Mouse (Mus musculus): ENCODE data around the gene Olfr866. TPM values are rescaled to one million over a fixed set of nuclear protein-coding genes. Genes with fewer than 3 reads are reported as not detected.

The Olfr866 gene
- not detected in 2 replicates for polyA plus RNA-seq (2014; fragmentation: Nextera tagmentation; extraction: Ambion mirVana)

DNA sequence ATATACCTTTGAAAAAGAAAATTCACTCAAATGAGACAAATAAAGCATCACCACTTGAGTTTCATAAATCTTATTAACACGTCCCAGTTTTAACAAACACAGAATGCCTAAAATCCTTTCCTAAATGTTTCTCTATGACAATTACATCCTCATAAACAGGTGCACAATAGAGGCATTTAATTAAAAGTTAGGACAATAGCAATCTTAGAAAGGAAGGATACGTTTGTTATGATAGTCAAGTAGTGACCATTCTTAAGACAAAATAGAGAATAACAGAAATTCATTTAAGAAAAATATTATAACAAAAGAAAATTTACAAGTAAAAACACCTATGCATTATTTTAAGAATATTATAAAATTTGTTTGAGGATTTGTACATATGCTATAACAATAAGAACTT is at the start of gene Olfr866:
TSS of gene Olfr866 (minus strand) at position 101 of the 400 bp plus-strand sequence.
- Histone ChIP-seq H3K4me1 (ENCODE audit: control insufficient read depth, insufficient read depth, low read length) (no peaks in the 10 kb centered on the region), H3K9ac (ENCODE audit: low read length) (no peak within 1 kb of the TSS), H3K36me3 (ENCODE audit: control insufficient read depth, insufficient read depth, low read length) (no peaks in the 10 kb centered on the region), H3K9me3 (ENCODE audit: control insufficient read depth, low read length) (peaks cover 3% of the 10 kb centered on the region; the same call in 1 of the 2 replicates), H3K27ac (ENCODE audit: low read depth, low read length) (no peak within 1 kb of the TSS), H3K4me2 (no peak within 1 kb of the TSS), H3K4me3 (ENCODE audit: low read depth, low read length) (no peak within 1 kb of the TSS), H3K27me3 (ENCODE audit: control insufficient read depth, insufficient read depth, low read length) (no peaks in the 10 kb centered on the region)
- ATAC-seq (ENCODE audit: low FRiP score) (no peak), DNase-seq (ENCODE audit: low spot score, missing footprints) (no peak)
- 78% methylated on average over 2 of the region's 2 CpGs for WGBS

DNA sequence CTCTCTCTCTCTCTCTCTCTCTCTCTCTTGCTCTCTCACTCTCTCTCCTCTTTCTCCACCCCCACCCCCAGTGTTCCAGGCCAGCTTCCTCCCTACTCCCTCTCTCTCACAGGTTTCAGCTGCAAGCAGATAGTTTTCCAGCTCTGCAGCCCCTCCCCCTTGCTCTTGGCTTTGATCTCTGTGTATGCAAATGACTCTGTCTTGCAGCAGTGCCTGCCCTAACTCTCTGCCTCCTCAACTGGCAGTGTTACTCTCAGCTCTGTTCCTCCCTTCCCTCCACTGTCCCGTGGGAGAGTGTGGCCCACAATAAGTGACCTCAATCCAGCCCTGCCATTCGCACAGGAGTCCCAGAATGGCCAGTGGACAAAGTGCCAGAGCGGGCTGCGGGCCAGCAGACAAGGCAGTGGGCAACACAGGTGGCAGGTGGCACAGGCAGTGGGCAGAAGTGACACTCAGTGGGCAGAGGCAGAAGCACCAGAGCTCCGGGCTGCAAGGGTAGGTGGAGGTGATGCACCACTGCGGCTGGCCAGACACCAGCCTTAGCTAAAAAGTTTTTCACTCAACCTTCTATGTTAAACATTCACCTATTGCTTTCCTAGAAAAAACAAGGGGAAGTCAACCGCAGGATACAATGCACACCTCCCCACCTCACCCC is 45.8 kb upstream of the Olfr866 start:
- no peak overlapping the region for H3K4me3 ChIP-seq (ENCODE audit: low read depth, low read length)
- no peak overlapping the region for H3K9ac ChIP-seq (ENCODE audit: low read length)
- no peak overlapping the region for H3K4me2 ChIP-seq
- H3K27ac ChIP-seq (ENCODE audit: low read depth, low read length) = no peak overlapping the region
- DNase-seq (ENCODE audit: low spot score, missing footprints) (no peak), ATAC-seq (ENCODE audit: low FRiP score) (no peak)
- peaks cover 17% of the 10 kb centered on the region; the same call in 1 of the 2 replicates for H3K9me3 ChIP-seq (ENCODE audit: control insufficient read depth, low read length)
- H3K4me1 ChIP-seq (ENCODE audit: control insufficient read depth, insufficient read depth, low read length) = no peaks in the 10 kb centered on the region
- WGBS = 67% methylated on average over 7 of the region's 7 CpGs
- H3K36me3 ChIP-seq (ENCODE audit: control insufficient read depth, insufficient read depth, low read length) = no peaks in the 10 kb centered on the region
- no peaks in the 10 kb centered on the region for H3K27me3 ChIP-seq (ENCODE audit: control insufficient read depth, insufficient read depth, low read length)

GRCm38 (mm10) chr9:20071291-20071690 is 43.5 kb upstream of the Olfr866 start:
- H3K27ac ChIP-seq (ENCODE audit: low read depth, low read length) = no peak overlapping the region
- H3K36me3 ChIP-seq (ENCODE audit: control insufficient read depth, insufficient read depth, low read length) = no peaks in the 10 kb centered on the region
- no peaks in the 10 kb centered on the region for H3K4me1 ChIP-seq (ENCODE audit: control insufficient read depth, insufficient read depth, low read length)
- H3K4me2 ChIP-seq = no peak overlapping the region
- H3K9me3 ChIP-seq (ENCODE audit: control insufficient read depth, low read length) = peaks cover 9% of the 10 kb centered on the region; the same call in 1 of the 2 replicates
- WGBS = 89% methylated on average over 1 of the region's 1 CpGs
- no peak overlapping the region for H3K4me3 ChIP-seq (ENCODE audit: low read depth, low read length)
- DNase-seq (ENCODE audit: low spot score, missing footprints) (no peak), ATAC-seq (ENCODE audit: low FRiP score) (no peak)
- no peak overlapping the region for H3K9ac ChIP-seq (ENCODE audit: low read length)
- H3K27me3 ChIP-seq (ENCODE audit: control insufficient read depth, insufficient read depth, low read length) = no peaks in the 10 kb centered on the region

DNA sequence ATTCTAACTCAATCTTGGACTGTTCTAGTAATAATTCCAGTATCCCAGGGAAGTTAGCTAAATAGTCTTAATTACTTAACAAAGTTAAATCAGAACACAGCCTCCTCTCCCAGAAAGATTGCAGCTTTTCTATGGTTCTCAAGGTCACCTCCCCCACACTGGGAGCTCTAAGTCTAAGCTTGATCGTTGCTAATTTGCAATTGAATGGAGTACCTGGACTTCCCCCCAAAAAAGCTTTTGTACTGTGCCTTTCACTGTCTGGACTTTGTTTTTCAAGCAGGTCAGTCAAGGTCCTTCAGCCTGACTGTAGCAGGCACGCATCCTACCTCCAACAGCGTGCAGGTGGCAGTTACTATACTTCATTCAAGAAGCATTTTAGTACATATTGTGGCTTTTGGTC is 42.4 kb upstream of the Olfr866 start:
- H3K4me1 ChIP-seq (ENCODE audit: control insufficient read depth, insufficient read depth, low read length) = no peaks in the 10 kb centered on the region
- H3K4me3 ChIP-seq (ENCODE audit: low read depth, low read length) = no peak overlapping the region
- H3K36me3 ChIP-seq (ENCODE audit: control insufficient read depth, insufficient read depth, low read length) = no peaks in the 10 kb centered on the region
- no peak overlapping the region for H3K9ac ChIP-seq (ENCODE audit: low read length)
- H3K27me3 ChIP-seq (ENCODE audit: control insufficient read depth, insufficient read depth, low read length) = no peaks in the 10 kb centered on the region
- no peak for DNase-seq (ENCODE audit: low spot score, missing footprints)
- no peak overlapping the region for H3K27ac ChIP-seq (ENCODE audit: low read depth, low read length)
- no peak for ATAC-seq (ENCODE audit: low FRiP score)
- H3K9me3 ChIP-seq (ENCODE audit: control insufficient read depth, low read length) = peaks cover 9% of the 10 kb centered on the region; the same call in 1 of the 2 replicates
- no peak overlapping the region for H3K4me2 ChIP-seq
- WGBS = 77% methylated on average over 3 of the region's 3 CpGs

- no peaks in the 10 kb centered on the region for H3K36me3 ChIP-seq (ENCODE audit: control insufficient read depth, insufficient read depth, low read length)
- H3K4me3 ChIP-seq (ENCODE audit: low read depth, low read length) = no peak within 1 kb of the TSS
- H3K27ac ChIP-seq (ENCODE audit: low read depth, low read length) = no peak within 1 kb of the TSS
- H3K27me3 ChIP-seq (ENCODE audit: control insufficient read depth, insufficient read depth, low read length) = no peaks in the 10 kb centered on the region
- no peaks in the 10 kb centered on the region for H3K4me1 ChIP-seq (ENCODE audit: control insufficient read depth, insufficient read depth, low read length)
- peaks cover 4% of the 10 kb centered on the region; the same call in 1 of the 2 replicates for H3K9me3 ChIP-seq (ENCODE audit: control insufficient read depth, low read length)
- ATAC-seq (ENCODE audit: low FRiP score) (no peak), DNase-seq (ENCODE audit: low spot score, missing footprints) (no peak)
- no peak within 1 kb of the TSS for H3K9ac ChIP-seq (ENCODE audit: low read length)
- H3K4me2 ChIP-seq = no peak within 1 kb of the TSS
- WGBS = 76% methylated on average over 1 of the region's 1 CpGs
These were observed 29.6 kb upstream of the Olfr866 start, which contains the start of gene Olfr867 for GRCm38 (mm10) chr9:20057462-20057861. Olfr867 (minus strand) TSS chr9:20057562.

DNA sequence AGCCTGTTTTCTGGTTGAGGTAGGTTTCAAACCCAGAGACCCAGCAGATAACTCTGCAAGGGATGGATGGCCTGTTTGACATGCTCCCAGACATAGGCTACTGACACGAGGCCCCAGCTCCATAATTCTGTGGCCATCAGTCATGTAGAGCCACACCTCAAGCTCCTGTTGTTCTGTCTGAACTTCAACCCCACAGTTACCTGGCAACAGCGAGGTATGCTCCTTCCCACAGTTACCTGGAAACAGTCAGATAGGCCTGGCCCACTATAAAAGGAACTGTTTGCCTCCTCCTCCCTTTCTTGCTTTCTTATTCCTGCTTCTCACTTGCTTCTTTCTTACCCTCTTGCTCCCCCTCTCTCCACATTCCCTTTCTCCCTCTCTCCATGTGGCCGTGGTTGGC is 20.1 kb upstream of the Olfr866 start:
- 76% methylated on average over 3 of the region's 3 CpGs for WGBS
- DNase-seq (ENCODE audit: low spot score, missing footprints) (no peak), ATAC-seq (ENCODE audit: low FRiP score) (no peak)
- H3K4me3 ChIP-seq (ENCODE audit: low read depth, low read length) = no peak overlapping the region
- no peaks in the 10 kb centered on the region for H3K27me3 ChIP-seq (ENCODE audit: control insufficient read depth, insufficient read depth, low read length)
- H3K27ac ChIP-seq (ENCODE audit: low read depth, low read length) = no peak overlapping the region
- no peaks in the 10 kb centered on the region for H3K4me1 ChIP-seq (ENCODE audit: control insufficient read depth, insufficient read depth, low read length)
- no peak overlapping the region for H3K9ac ChIP-seq (ENCODE audit: low read length)
- H3K36me3 ChIP-seq (ENCODE audit: control insufficient read depth, insufficient read depth, low read length) = no peaks in the 10 kb centered on the region
- H3K9me3 ChIP-seq (ENCODE audit: control insufficient read depth, low read length) = peaks cover 8% of the 10 kb centered on the region; the same call in 1 of the 2 replicates
- H3K4me2 ChIP-seq = no peak overlapping the region

Small RNAs within 50 kb of the gene (microRNA-seq; reads per million reads assigned to microRNA genes)
- gene Gm26231 (not detected), gene Gm44395 (not detected)

Other genes starting within 250 kb of the Olfr866 start
- gene Olfr58, start 247.8 kb downstream of the Olfr866 start, polyA plus RNA-seq (2014; fragmentation: Nextera tagmentation; extraction: Ambion mirVana) = not detected in 2 replicates
- not detected in 2 replicates for gene Olfr859, start 223.1 kb downstream of the Olfr866 start, polyA plus RNA-seq (2014; fragmentation: Nextera tagmentation; extraction: Ambion mirVana)
- not detected in 2 replicates for gene Olfr860, start 178.3 kb downstream of the Olfr866 start, polyA plus RNA-seq (2014; fragmentation: Nextera tagmentation; extraction: Ambion mirVana)
- not detected in 2 replicates for gene Olfr862, start 140.0 kb downstream of the Olfr866 start, polyA plus RNA-seq (2014; fragmentation: Nextera tagmentation; extraction: Ambion mirVana)
- 0.25 TPM in 2 replicates for gene Olfr77, start 111.2 kb downstream of the Olfr866 start, polyA plus RNA-seq (2014; fragmentation: Nextera tagmentation; extraction: Ambion mirVana)
- gene Olfr867, start 29.5 kb upstream of the Olfr866 start, polyA plus RNA-seq (2014; fragmentation: Nextera tagmentation; extraction: Ambion mirVana) = not detected in 2 replicates
- gene Olfr868, start 70.6 kb upstream of the Olfr866 start, polyA plus RNA-seq (2014; fragmentation: Nextera tagmentation; extraction: Ambion mirVana) = not detected in 2 replicates
- not detected in 2 replicates for gene Olfr869, start 101.0 kb upstream of the Olfr866 start, polyA plus RNA-seq (2014; fragmentation: Nextera tagmentation; extraction: Ambion mirVana)
- not detected in 2 replicates for gene Olfr870, start 146.0 kb upstream of the Olfr866 start, polyA plus RNA-seq (2014; fragmentation: Nextera tagmentation; extraction: Ambion mirVana)
- not detected in 2 replicates for gene Olfr871, start 184.2 kb upstream of the Olfr866 start, polyA plus RNA-seq (2014; fragmentation: Nextera tagmentation; extraction: Ambion mirVana)
- gene Olfr872, start 209.1 kb upstream of the Olfr866 start, polyA plus RNA-seq (2014; fragmentation: Nextera tagmentation; extraction: Ambion mirVana) = not detected in 2 replicates